In the genomic region with DNA sequence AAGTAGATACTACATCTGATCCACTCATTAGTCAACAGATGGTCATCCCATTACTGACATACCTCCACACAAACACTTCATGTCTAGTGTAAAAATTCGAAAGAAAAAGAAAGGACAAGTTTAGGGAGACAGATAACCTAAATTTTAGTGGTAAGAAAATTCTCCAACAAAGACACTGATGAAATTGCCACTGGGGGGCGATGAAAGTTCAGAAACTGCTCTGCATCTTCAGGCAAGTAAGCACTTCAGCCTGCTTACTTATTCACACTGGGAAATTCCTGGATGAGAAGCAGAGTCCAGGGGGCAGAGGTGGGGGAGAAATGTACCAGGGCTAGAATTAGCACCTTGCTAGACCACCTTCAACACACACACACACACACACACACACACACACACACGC, we compare ENCODE assay signal across 9 mouse cellular contexts. TPM values are rescaled to one million over a fixed set of nuclear protein-coding genes. Genes with fewer than 3 reads are reported as not detected.
DNase-seq lines count a peak whose midpoint lies in the region; ATAC-seq and TF ChIP-seq lines count a peak whose summit lies in the region.
"Had no signal": no experiment of that assay in that cellular context is flagged by ENCODE, and none has a peak within 500 bp of the region (broad histone marks: within the 10 kb centered on the region; RNA-seq: fewer than 3 reads in every experiment).

No protein-coding gene starts in this region.

- no peaks in the 10 kb centered on the region for H3K36me3 ChIP-seq in forebrain, embryonic 14.5 days (ENCODE audit: control insufficient read depth, insufficient read depth, low read length)
- no peaks in the 10 kb centered on the region for H3K36me3 ChIP-seq in forebrain, embryonic 10.5 days (replicated peaks)
- H3K36me3 ChIP-seq in midbrain, postnatal 0 days (ENCODE audit: insufficient read depth, low read length): no peaks in the 10 kb centered on the region
- no peaks in the 10 kb centered on the region for H3K36me3 ChIP-seq in midbrain, embryonic 13.5 days
- H3K36me3 ChIP-seq: lung, embryonic 15.5 days had no signal

- peak; percentile 57 for DNase-seq in forebrain, embryonic 14.5 days (ENCODE audit: low spot score)
- DNase-seq in forebrain, embryonic 10.5 days (ENCODE audit: extremely low spot score, low spot score): no peak
- peak; percentile 55 for DNase-seq in midbrain, postnatal 0 days (ENCODE audit: low spot score)
- peak; percentile 59 for DNase-seq in embryo, embryonic 11 days
- peak; percentile 25 for DNase-seq in layer of hippocampus, adult 9-11 months
- no peak for DNase-seq in spleen, postnatal 36 days (ENCODE audit: low spot score in 2 of 2)

- 33% methylated on average over 3 of the region's 3 CpGs for WGBS in forebrain, embryonic 14.5 days
- 42% methylated on average over 3 of the region's 3 CpGs for WGBS in forebrain, embryonic 10.5 days
- 23% methylated on average over 3 of the region's 3 CpGs for WGBS in midbrain, postnatal 0 days
- 34% methylated on average over 3 of the region's 3 CpGs for WGBS in midbrain, embryonic 13.5 days

- no peak overlapping the region for H3K4me3 ChIP-seq in forebrain, embryonic 14.5 days (ENCODE audit: low read depth, low read length)
- no peak overlapping the region for H3K4me3 ChIP-seq in forebrain, embryonic 10.5 days
- no peak overlapping the region for H3K4me3 ChIP-seq in midbrain, postnatal 0 days (ENCODE audit: low read depth, low read length)
- H3K4me3 ChIP-seq in midbrain, embryonic 13.5 days (replicated peaks): no peak overlapping the region
- H3K4me3 ChIP-seq: lung, embryonic 15.5 days had no signal

- H3K27me3 ChIP-seq in forebrain, embryonic 14.5 days (replicated peaks; ENCODE audit: control insufficient read depth, insufficient read depth, low read length): no peaks in the 10 kb centered on the region
- peaks cover 61% of the 10 kb centered on the region for H3K27me3 ChIP-seq in forebrain, embryonic 10.5 days (ENCODE audit: poor library complexity, severe bottlenecking)
- H3K27me3 ChIP-seq in midbrain, postnatal 0 days (ENCODE audit: insufficient read depth, low read length): no peaks in the 10 kb centered on the region
- H3K27me3 ChIP-seq in midbrain, embryonic 13.5 days: peaks cover 2% of the 10 kb centered on the region; the same call in 1 of the 2 replicates
- H3K27me3 ChIP-seq: lung, embryonic 15.5 days had no signal

- no peak overlapping the region for H3K27ac ChIP-seq in forebrain, embryonic 14.5 days (ENCODE audit: low read depth, low read length)
- H3K27ac ChIP-seq in forebrain, embryonic 10.5 days: no peak overlapping the region
- no peak overlapping the region for H3K27ac ChIP-seq in midbrain, postnatal 0 days (ENCODE audit: low read depth, low read length)
- H3K27ac ChIP-seq in midbrain, embryonic 13.5 days: no peak overlapping the region
- H3K27ac ChIP-seq: lung, embryonic 15.5 days had no signal

- H3K9me3 ChIP-seq in forebrain, embryonic 14.5 days (replicated peaks; ENCODE audit: control insufficient read depth, low read length): no peaks in the 10 kb centered on the region
- H3K9me3 ChIP-seq in forebrain, embryonic 10.5 days: no peaks in the 10 kb centered on the region
- no peaks in the 10 kb centered on the region for H3K9me3 ChIP-seq in midbrain, postnatal 0 days (ENCODE audit: low read length)
- H3K9me3 ChIP-seq in midbrain, embryonic 13.5 days: no peaks in the 10 kb centered on the region
- H3K9me3 ChIP-seq: lung, embryonic 15.5 days had no signal

- no peak overlapping the region for H3K9ac ChIP-seq in forebrain, embryonic 14.5 days (ENCODE audit: low read length)
- H3K9ac ChIP-seq in midbrain, postnatal 0 days (replicated peaks; ENCODE audit: low read length, poor library complexity, severe bottlenecking): no peak overlapping the region
- H3K9ac ChIP-seq in midbrain, embryonic 13.5 days (replicated peaks): no peak overlapping the region
- H3K9ac ChIP-seq: lung, embryonic 15.5 days had no signal

- peak; percentile 74 for TF ChIP-seq CTCF in midbrain, postnatal 0 days (IDR thresholded peaks at IDR 0.05)

- H3K4me2 ChIP-seq in forebrain, embryonic 14.5 days (ENCODE audit: low read length): no peak overlapping the region
- H3K4me2 ChIP-seq in midbrain, postnatal 0 days (ENCODE audit: low read depth, low read length, poor library complexity, severe bottlenecking): no peak overlapping the region
- no peak overlapping the region for H3K4me2 ChIP-seq in midbrain, embryonic 13.5 days (replicated peaks)
- H3K4me2 ChIP-seq: lung, embryonic 15.5 days had no signal

- no peak for ATAC-seq in forebrain, embryonic 14.5 days
- no peak for ATAC-seq in midbrain, postnatal 0 days (ENCODE audit: low FRiP score)
- no peak for ATAC-seq in midbrain, embryonic 13.5 days
- ATAC-seq in megakaryocyte progenitor cell, adult 5-6 weeks (replicated peaks; ENCODE audit: poor library complexity): peak; percentile 44; the same call in 1 of the 2 replicates

- no peaks in the 10 kb centered on the region for H3K4me1 ChIP-seq in forebrain, embryonic 14.5 days (ENCODE audit: control insufficient read depth, insufficient read depth, low read length)
- no peaks in the 10 kb centered on the region for H3K4me1 ChIP-seq in forebrain, embryonic 10.5 days
- H3K4me1 ChIP-seq in midbrain, postnatal 0 days (ENCODE audit: insufficient read depth, low read length): no peaks in the 10 kb centered on the region
- H3K4me1 ChIP-seq in midbrain, embryonic 13.5 days (replicated peaks): no peaks in the 10 kb centered on the region
- H3K4me1 ChIP-seq: lung, embryonic 15.5 days had no signal

RNA-seq across cellular contexts. Expression of gene Hccs, which starts 12.1 kb away (rescaled TPM):
- polyA plus RNA-seq in forebrain, embryonic 14.5 days (2014; fragmentation: Nextera tagmentation; extraction: Ambion mirVana): 36.4 and 41.7 TPM in 2 replicates
- 39.2 and 39.3 TPM in 2 replicates for polyA plus RNA-seq in forebrain, embryonic 10.5 days (2016; fragmentation: Nextera tagmentation; extraction: Ambion mirVana)
- 28.6 and 29.2 TPM in 2 replicates for total RNA-seq in midbrain, postnatal 0 days (2014; rRNA removed)
- 31.6 and 34.9 TPM in 2 replicates for polyA plus RNA-seq in midbrain, postnatal 0 days (2015; fragmentation: Nextera tagmentation; extraction: Ambion mirVana)
- polyA plus RNA-seq in midbrain, embryonic 13.5 days (2015; fragmentation: Nextera tagmentation; extraction: Ambion mirVana): 40.7 and 42.1 TPM in 2 replicates
- total RNA-seq in megakaryocyte progenitor cell, adult 5-6 weeks (2015): 36.3 and 41.6 TPM in 2 replicates
- total RNA-seq in megakaryocyte progenitor cell, adult 5-6 weeks (2017): 36.1 and 37.6 TPM in 2 replicates

Comparison
In these comparisons a context has a peak if more than half of its experiments do, and no peak if none do; other contexts are left out.
1. DNase-seq: peak in forebrain, embryonic 14.5 days (single experiment), midbrain, postnatal 0 days (single experiment), embryo, embryonic 11 days (single experiment) and layer of hippocampus, adult 9-11 months (single experiment); none in forebrain, embryonic 10.5 days (single experiment) and spleen, postnatal 36 days (0 of 2).